Mouse (Mus musculus) midbrain, embryonic 13.5 days (tissue): Measurements from ENCODE around the gene Scimp. TPM values are rescaled to one million over a fixed set of nuclear protein-coding genes. Genes with fewer than 3 reads are reported as not detected.

Experiments used
- microRNA-seq: library from miRNA; unstranded; fragments of <30 nt; microRNA quantifications from one replicate; pipeline ENCODE4, GENCODE M21; 2016
- polyA plus RNA-seq: library from polyadenylated mRNA; unstranded; fragments of >200 nt; fragmentation: Nextera tagmentation; extraction: Ambion mirVana; gene quantifications from 2 replicates; pipeline ENCODE4 v1.2.1, GENCODE M21; 2015

Scimp gene
- polyA plus RNA-seq, 1 experiment from 2014 or later = 0.19 TPM

Small RNAs within 50 kb of the gene (microRNA-seq; reads per million reads assigned to microRNA genes)
- not detected for gene Gm22760

Other genes with a start within 250 kb of the Scimp start
- 10.7 and 14.2 TPM in 2 replicates for gene Mink1, start 249.7 kb downstream of the Scimp start, polyA plus RNA-seq
- not detected in 2 replicates for gene 4930544D05Rik, start 196.7 kb downstream of the Scimp start, polyA plus RNA-seq
- gene Chrne, start 193.4 kb downstream of the Scimp start, polyA plus RNA-seq = not detected in 2 replicates
- 0.17 and 0.26 TPM in 2 replicates for gene Gp1ba, start 173.5 kb downstream of the Scimp start, polyA plus RNA-seq
- 111 and 113 TPM in 2 replicates for gene Rnf167, start 165.4 kb downstream of the Scimp start, polyA plus RNA-seq
- gene Slc25a11, start 165.1 kb downstream of the Scimp start, polyA plus RNA-seq = 169 and 170 TPM in 2 replicates
- 785 and 825 TPM in 2 replicates for gene Pfn1, start 157.9 kb downstream of the Scimp start, polyA plus RNA-seq
- gene Eno3, start 155.4 kb downstream of the Scimp start, polyA plus RNA-seq = 8.0 and 9.5 TPM in 2 replicates
- 180 and 181 TPM in 2 replicates for gene Spag7, start 143.2 kb downstream of the Scimp start, polyA plus RNA-seq
- 15.3 and 16.4 TPM in 2 replicates for gene Camta2, start 124.5 kb downstream of the Scimp start, polyA plus RNA-seq
- 0.94 and 1.8 TPM in 2 replicates for gene Inca1, start 112.4 kb downstream of the Scimp start, polyA plus RNA-seq
- 1.4 and 2.1 TPM in 2 replicates for gene Kif1c, start 112.0 kb downstream of the Scimp start, polyA plus RNA-seq
- gene Zfp3, start 48.4 kb downstream of the Scimp start, polyA plus RNA-seq = 13.2 and 15.1 TPM in 2 replicates
- 74.0 and 77.2 TPM in 2 replicates for gene Rabep1, start 32.2 kb upstream of the Scimp start, polyA plus RNA-seq
- gene Nup88, start 157.4 kb upstream of the Scimp start, polyA plus RNA-seq = 143 and 149 TPM in 2 replicates
- 75.1 and 76.6 TPM in 2 replicates for gene Rpain, start 157.6 kb upstream of the Scimp start, polyA plus RNA-seq
- 192 and 194 TPM in 2 replicates for gene C1qbp, start 170.4 kb upstream of the Scimp start, polyA plus RNA-seq
- gene Dhx33, start 191.9 kb upstream of the Scimp start, polyA plus RNA-seq = 13.8 and 15.8 TPM in 2 replicates
- gene Mis12, start 207.0 kb upstream of the Scimp start, polyA plus RNA-seq = 42.3 and 46.1 TPM in 2 replicates
- 36.2 and 37.9 TPM in 2 replicates for gene Derl2, start 207.3 kb upstream of the Scimp start, polyA plus RNA-seq
- gene 6330403K07Rik, start 220.9 kb upstream of the Scimp start, polyA plus RNA-seq = 607 and 620 TPM in 2 replicates